Mouse (Mus musculus) Patski (cell line): ENCODE measurements at regions not wholly inside any gene's neighbourhood (a gene's known extent, or its start where the extent isn't known, plus 50 kb on each side); places are given as distances from the start of the nearest gene placed in this dataset.

Experiments used
- ATAC-seq: fragments of 100-300 bp; one replicate; pipeline ENCODE4 v1.8.0; 2021
- CTCF ChIA-PET: fragments of 350-600 bp; sonication (Branson Sonifier 250); formaldehyde crosslinking; loops from one replicate; lab custom pipeline; 2022; ENCODE audit warnings: inconsistent platforms; lab: Charles Lee
- POLR2A ChIA-PET: fragments of 350-600 bp; sonication (Branson Sonifier 250); formaldehyde crosslinking; loops from one replicate; lab custom pipeline; 2022; ENCODE audit warnings: antibody characterized with exemption, inconsistent platforms; lab: Charles Lee
- DNase-seq: peaks from one replicate; pipeline ENCODE4 v3.0.0-alpha.2; 2011; ENCODE audit warnings: low read depth, low spot score
- H3K27me3 ChIP-seq: fragments of 371-371 bp; one replicate; pipeline ENCODE4 v1.5.1; 2021
- CTCF ChIP-seq: fragments of 100-300 bp; IDR thresholded peaks from one replicate; pipeline ENCODE4 v1.5.1; 2021
- in situ Hi-C: fragments of 300-500 bp; cut with MboI; formaldehyde crosslinking; loops from 3 replicates; pipeline ENCODE4 v1.11.1; 2018; ENCODE audit warnings: low pct_unique_long_range_greater_than_20kb, mixed read lengths

DNA sequence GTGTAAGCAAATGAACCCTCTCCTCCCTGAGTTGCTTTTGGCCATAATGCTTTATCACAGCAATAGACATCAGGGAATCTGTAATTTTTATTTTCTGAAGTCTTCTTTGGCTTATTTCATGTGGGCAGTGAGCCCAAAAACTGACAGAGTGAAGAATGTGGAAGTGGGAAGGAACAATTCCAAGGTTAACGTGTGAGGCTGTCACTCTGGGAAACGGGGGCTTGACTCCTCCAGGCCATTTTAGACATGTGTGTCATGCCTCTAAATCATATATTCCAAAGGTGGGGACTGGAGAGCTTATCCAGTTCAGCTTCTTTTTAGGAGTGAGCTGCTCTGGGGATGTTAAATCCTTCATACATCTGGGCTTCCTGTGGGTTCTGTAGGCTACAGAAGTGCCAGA, 68.6 kb upstream of the Pdzrn3 start:
- TF ChIP-seq CTCF = no peak
- no peak for ATAC-seq
- ChIA-PET POLR2A (no interaction called here), CTCF (interaction anchor here (1.1 to 1.6 kb wide), 3 partner anchors 9 to 22 kb away, joined by 3 to 4 read pairs (median 3); no protein-coding TSS in a partner anchor)
- H3K27me3 ChIP-seq = no peaks in the 10 kb centered on the region
- in situ Hi-C loops = no loop called here
- no peak for DNase-seq

DNA sequence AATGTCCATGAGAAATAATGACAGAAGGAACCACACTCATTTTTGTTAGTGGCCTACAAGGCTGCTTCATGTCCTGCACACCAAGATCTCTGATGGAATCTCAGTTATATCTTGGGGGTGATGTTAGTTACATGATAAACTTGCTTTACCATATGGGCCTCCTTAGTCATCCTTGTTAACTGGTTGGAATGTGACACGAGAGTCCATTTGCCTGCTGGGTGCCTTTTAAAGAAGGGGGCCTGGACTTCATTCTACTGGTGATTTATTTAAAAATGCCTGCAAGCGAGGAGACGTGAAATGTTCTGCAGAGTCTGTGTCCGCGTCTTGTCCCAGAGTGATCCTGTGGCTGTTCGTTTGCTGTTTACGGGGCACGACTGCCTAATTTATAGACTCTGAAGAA, 55.1 kb upstream of the Pdzrn3 start:
- in situ Hi-C loops = no loop called here
- ChIA-PET CTCF (no interaction called here), POLR2A (no interaction called here)
- peaks cover 24% of the 10 kb centered on the region for H3K27me3 ChIP-seq
- ATAC-seq (no peak), DNase-seq (no peak)
- no peak for TF ChIP-seq CTCF

DNA sequence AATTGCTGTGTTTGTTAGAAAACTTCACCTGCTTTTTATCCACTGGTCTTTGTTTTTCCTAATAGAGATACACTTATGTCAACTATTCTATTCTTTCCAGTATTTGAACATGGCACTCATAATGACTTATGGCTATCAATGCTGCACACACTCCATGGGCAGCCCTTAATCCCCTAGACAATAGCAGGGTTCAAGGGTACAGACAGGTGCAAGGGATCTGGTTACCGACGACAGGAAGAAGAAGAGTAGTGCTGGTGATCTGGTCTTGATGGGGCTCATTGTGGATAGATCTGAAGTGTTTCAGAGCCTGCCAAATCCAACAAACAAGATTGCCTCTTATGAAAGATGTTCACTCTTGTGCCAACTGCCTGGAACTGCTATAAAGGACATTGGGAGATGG, 51.9 kb upstream of the Pdzrn3 start:
- DNase-seq = no peak
- ChIA-PET POLR2A (no interaction called here), CTCF (interaction anchor here (1.8 kb wide), 1 partner anchor 17 kb away, joined by 4 read pairs; no protein-coding TSS in a partner anchor)
- TF ChIP-seq CTCF = no peak
- H3K27me3 ChIP-seq = peaks cover 20% of the 10 kb centered on the region
- ATAC-seq = no peak
- in situ Hi-C loops = no loop called here
